Mouse (Mus musculus): Measurements from ENCODE around the gene Akap8l. TPM values are rescaled to one million over a fixed set of nuclear protein-coding genes. Genes with fewer than 3 reads are reported as not detected.

The Akap8l gene
- polyA plus RNA-seq, 1 experiment: 32.7 TPM

- Histone ChIP-seq H3K27ac (ENCODE audit: insufficient read depth, low read length) (0 out of 2 replicates have a peak overlapping the region, but pooled peaks have one; percentile 1), H3K4me1 (ENCODE audit: control insufficient read depth, insufficient read depth, low read length) (peaks cover 1% of the 10 kb centered on the region; the same call in 1 of the 2 replicates), H3K4me3 (ENCODE audit: insufficient read depth, low read length) (peak overlapping the region; percentile 63)
- TF ChIP-seq POLR2A (IDR thresholded peaks at IDR 0.05; ENCODE audit: low read depth, low read length) (no peak), CTCF (IDR thresholded peaks at IDR 0.05; ENCODE audit: borderline replicate concordance, insufficient read depth, low read length) (no peak)
These were observed 491 bp downstream of the Akap8l start for GRCm38 (mm10) chr17:32349851-32350381.

- TF ChIP-seq POLR2A (IDR thresholded peaks at IDR 0.05; ENCODE audit: low read depth, low read length): no peak
- TF ChIP-seq CTCF (IDR thresholded peaks at IDR 0.05; ENCODE audit: borderline replicate concordance, insufficient read depth, low read length): peak; percentile 64
- no peak overlapping the region for H3K27ac ChIP-seq (ENCODE audit: insufficient read depth, low read length)
- H3K4me1 ChIP-seq (ENCODE audit: control insufficient read depth, insufficient read depth, low read length): peaks cover 1% of the 10 kb centered on the region; the same call in 1 of the 2 replicates
- H3K4me3 ChIP-seq (ENCODE audit: insufficient read depth, low read length): peak overlapping the region; percentile 63
These were observed 1.2 kb downstream of the Akap8l start for GRCm38 (mm10) chr17:32349037-32349732.

- Histone ChIP-seq H3K27ac (ENCODE audit: insufficient read depth, low read length) (no peak overlapping the region), H3K4me3 (ENCODE audit: insufficient read depth, low read length) (no peak overlapping the region), H3K4me1 (ENCODE audit: control insufficient read depth, insufficient read depth, low read length) (peaks cover 1% of the 10 kb centered on the region; the same call in 1 of the 2 replicates)
- no peak for TF ChIP-seq CTCF (IDR thresholded peaks at IDR 0.05; ENCODE audit: borderline replicate concordance, insufficient read depth, low read length)
- TF ChIP-seq POLR2A (IDR thresholded peaks at IDR 0.05; ENCODE audit: low read depth, low read length): no peak
These were observed 2.0 kb downstream of the Akap8l start for GRCm38 (mm10) chr17:32348406-32348805.

- Histone ChIP-seq H3K4me3 (ENCODE audit: insufficient read depth, low read length) (no peak overlapping the region), H3K27ac (ENCODE audit: insufficient read depth, low read length) (no peak overlapping the region), H3K4me1 (ENCODE audit: control insufficient read depth, insufficient read depth, low read length) (no peaks in the 10 kb centered on the region)
- TF ChIP-seq CTCF (IDR thresholded peaks at IDR 0.05; ENCODE audit: borderline replicate concordance, insufficient read depth, low read length): no peak
- TF ChIP-seq POLR2A (IDR thresholded peaks at IDR 0.05; ENCODE audit: low read depth, low read length): no peak
These were observed 9.3 kb downstream of the Akap8l start for GRCm38 (mm10) chr17:32341102-32341501.

- TF ChIP-seq CTCF (IDR thresholded peaks at IDR 0.05; ENCODE audit: borderline replicate concordance, insufficient read depth, low read length) (no peak), POLR2A (IDR thresholded peaks at IDR 0.05; ENCODE audit: low read depth, low read length) (no peak)
- Histone ChIP-seq H3K4me1 (ENCODE audit: control insufficient read depth, insufficient read depth, low read length) (no peaks in the 10 kb centered on the region), H3K27ac (ENCODE audit: insufficient read depth, low read length) (no peak overlapping the region), H3K4me3 (ENCODE audit: insufficient read depth, low read length) (no peak overlapping the region)
These were observed 10.3 kb downstream of the Akap8l start for GRCm38 (mm10) chr17:32340110-32340509.

GRCm38 (mm10) chr17:32335869-32336268 lies 14.5 kb downstream of the Akap8l start:
- no peak for TF ChIP-seq CTCF (IDR thresholded peaks at IDR 0.05; ENCODE audit: borderline replicate concordance, insufficient read depth, low read length)
- no peak for TF ChIP-seq POLR2A (IDR thresholded peaks at IDR 0.05; ENCODE audit: low read depth, low read length)
- H3K4me3 ChIP-seq (ENCODE audit: insufficient read depth, low read length): no peak overlapping the region
- H3K4me1 ChIP-seq (ENCODE audit: control insufficient read depth, insufficient read depth, low read length): no peaks in the 10 kb centered on the region
- H3K27ac ChIP-seq (ENCODE audit: insufficient read depth, low read length): no peak overlapping the region

GRCm38 (mm10) chr17:32334921-32335320 lies 15.5 kb downstream of the Akap8l start:
- no peaks in the 10 kb centered on the region for H3K4me1 ChIP-seq (ENCODE audit: control insufficient read depth, insufficient read depth, low read length)
- no peak for TF ChIP-seq CTCF (IDR thresholded peaks at IDR 0.05; ENCODE audit: borderline replicate concordance, insufficient read depth, low read length)
- TF ChIP-seq POLR2A (IDR thresholded peaks at IDR 0.05; ENCODE audit: low read depth, low read length): no peak
- no peak overlapping the region for H3K4me3 ChIP-seq (ENCODE audit: insufficient read depth, low read length)
- H3K27ac ChIP-seq (ENCODE audit: insufficient read depth, low read length): no peak overlapping the region

GRCm38 (mm10) chr17:32333675-32334303 lies 16.6 kb downstream of the Akap8l start:
- no peak overlapping the region for H3K27ac ChIP-seq (ENCODE audit: insufficient read depth, low read length)
- no peaks in the 10 kb centered on the region for H3K4me1 ChIP-seq (ENCODE audit: control insufficient read depth, insufficient read depth, low read length)
- H3K4me3 ChIP-seq (ENCODE audit: insufficient read depth, low read length): no peak overlapping the region
- no peak for TF ChIP-seq POLR2A (IDR thresholded peaks at IDR 0.05; ENCODE audit: low read depth, low read length)
- TF ChIP-seq CTCF (IDR thresholded peaks at IDR 0.05; ENCODE audit: borderline replicate concordance, insufficient read depth, low read length): no peak

GRCm38 (mm10) chr17:32327501-32327900 lies 22.9 kb downstream of the Akap8l start:
- Histone ChIP-seq H3K27ac (ENCODE audit: insufficient read depth, low read length) (no peak overlapping the region), H3K4me3 (ENCODE audit: insufficient read depth, low read length) (no peak overlapping the region), H3K4me1 (ENCODE audit: control insufficient read depth, insufficient read depth, low read length) (no peaks in the 10 kb centered on the region)
- no peak for TF ChIP-seq POLR2A (IDR thresholded peaks at IDR 0.05; ENCODE audit: low read depth, low read length)
- no peak for TF ChIP-seq CTCF (IDR thresholded peaks at IDR 0.05; ENCODE audit: borderline replicate concordance, insufficient read depth, low read length)

GRCm38 (mm10) chr17:32322809-32323208 lies 27.6 kb downstream of the Akap8l start:
- no peak overlapping the region for H3K4me3 ChIP-seq (ENCODE audit: insufficient read depth, low read length)
- TF ChIP-seq POLR2A (IDR thresholded peaks at IDR 0.05; ENCODE audit: low read depth, low read length) (no peak), CTCF (IDR thresholded peaks at IDR 0.05; ENCODE audit: borderline replicate concordance, insufficient read depth, low read length) (no peak)
- no peak overlapping the region for H3K27ac ChIP-seq (ENCODE audit: insufficient read depth, low read length)

More at GRCm38 (mm10) chr17:32322809-32323208, 27.6 kb downstream of the Akap8l start:
- peaks cover 3% of the 10 kb centered on the region for H3K4me1 ChIP-seq (ENCODE audit: control insufficient read depth, insufficient read depth, low read length)
